Mouse (Mus musculus) limb, embryonic 10.5 days (tissue): ENCODE measurements around the gene St6gal1. TPM values are rescaled to one million over a fixed set of nuclear protein-coding genes. Genes with fewer than 3 reads are reported as not detected.

Experiments
- DNase-seq: peaks from one replicate; pipeline ENCODE4 v3.0.0-alpha.2; 2017; ENCODE audit warnings: low spot score
- H3K27ac ChIP-seq: fragments of 300-500 bp; sonication (generic); 2 replicates; pipeline ENCODE4 v1.5.1; 2016; ENCODE audit warnings: mild to moderate bottlenecking
- H3K27me3 ChIP-seq: fragments of 300-500 bp; sonication (generic); 2 replicates; pipeline ENCODE4 v1.6.1; 2016; ENCODE audit warnings: low read depth, mild to moderate bottlenecking; ENCODE audit not compliant: poor library complexity, severe bottlenecking
- H3K36me3 ChIP-seq: fragments of 300-500 bp; sonication (generic); 2 replicates; pipeline ENCODE4 v1.6.1; 2016; ENCODE audit warnings: mild to moderate bottlenecking, moderate library complexity
- H3K4me1 ChIP-seq: fragments of 300-500 bp; sonication (generic); 2 replicates; pipeline ENCODE4 v1.6.1; 2016
- H3K4me3 ChIP-seq: fragments of 300-500 bp; sonication (generic); 2 replicates; pipeline ENCODE4 v1.5.1; 2016; ENCODE audit warnings: mild to moderate bottlenecking, moderate library complexity
- H3K9me3 ChIP-seq: fragments of 300-500 bp; sonication (generic); replicated peaks from 2 replicates; pipeline ENCODE4 v1.6.1; 2016; ENCODE audit warnings: mild to moderate bottlenecking
- WGBS: fragments of 180-500 bp; shearing (Covaris S2); methylation state at CpG from one replicate; pipeline ENCODE4 v1.1.7; 2016; 5-methylcytosine and 5-hydroxymethylcytosine counted together
- polyA plus RNA-seq: library from polyadenylated mRNA; unstranded; fragments of >200 nt; fragmentation: Nextera tagmentation; extraction: Ambion mirVana; gene quantifications from 2 replicates; pipeline ENCODE4 v1.2.1, GENCODE M21; 2016

The St6gal1 gene
- polyA plus RNA-seq, 1 experiment from 2014 or later = 26.7 TPM

GRCm38 (mm10) chr16:23326664-23327063 is 102.1 kb downstream of the St6gal1 start:
- H3K27me3 ChIP-seq = no peaks in the 10 kb centered on the region
- no peak for DNase-seq
- H3K36me3 ChIP-seq = peaks cover 47% of the 10 kb centered on the region
- H3K9me3 ChIP-seq = no peaks in the 10 kb centered on the region
- no peak overlapping the region for H3K4me3 ChIP-seq
- peaks cover 5% of the 10 kb centered on the region; the same call in 1 of the 2 replicates for H3K4me1 ChIP-seq
- 95% methylated on average over 6 of the region's 6 CpGs for WGBS
- H3K27ac ChIP-seq = no peak overlapping the region

- H3K4me1 ChIP-seq = peaks cover 5% of the 10 kb centered on the region; the same call in 1 of the 2 replicates
- DNase-seq = no peak
- no peaks in the 10 kb centered on the region for H3K9me3 ChIP-seq
- 97% methylated on average over 7 of the region's 7 CpGs for WGBS
- no peaks in the 10 kb centered on the region for H3K27me3 ChIP-seq
- no peak overlapping the region for H3K4me3 ChIP-seq
- H3K27ac ChIP-seq = no peak overlapping the region
- peaks cover 42% of the 10 kb centered on the region for H3K36me3 ChIP-seq
Observed at GRCm38 (mm10) chr16:23327266-23327665, 102.7 kb downstream of the St6gal1 start.

- Histone ChIP-seq H3K36me3 (peaks cover 43% of the 10 kb centered on the region), H3K27ac (no peak overlapping the region), H3K4me3 (no peak overlapping the region), H3K27me3 (no peaks in the 10 kb centered on the region), H3K4me1 (peaks cover 5% of the 10 kb centered on the region; the same call in 1 of the 2 replicates), H3K9me3 (no peaks in the 10 kb centered on the region)
- 94% methylated on average over 7 of the region's 7 CpGs for WGBS
- DNase-seq = no peak
Observed at GRCm38 (mm10) chr16:23328201-23328600, 103.7 kb downstream of the St6gal1 start.

GRCm38 (mm10) chr16:23332136-23332535 is 107.6 kb downstream of the St6gal1 start:
- Histone ChIP-seq H3K4me3 (no peak overlapping the region), H3K27ac (no peak overlapping the region), H3K9me3 (no peaks in the 10 kb centered on the region), H3K4me1 (no peaks in the 10 kb centered on the region), H3K27me3 (no peaks in the 10 kb centered on the region), H3K36me3 (peaks cover 56% of the 10 kb centered on the region)
- no peak for DNase-seq
- WGBS = 86% methylated on average over 2 of the region's 2 CpGs

GRCm38 (mm10) chr16:23332686-23333085 is 108.1 kb downstream of the St6gal1 start:
- peaks cover 51% of the 10 kb centered on the region for H3K36me3 ChIP-seq
- no peaks in the 10 kb centered on the region for H3K4me1 ChIP-seq
- no peak overlapping the region for H3K4me3 ChIP-seq
- 91% methylated on average over 6 of the region's 6 CpGs for WGBS
- H3K27me3 ChIP-seq = no peaks in the 10 kb centered on the region
- no peaks in the 10 kb centered on the region for H3K9me3 ChIP-seq
- no peak overlapping the region for H3K27ac ChIP-seq
- no peak for DNase-seq

GRCm38 (mm10) chr16:23333875-23334551 is 109.5 kb downstream of the St6gal1 start:
- no peak overlapping the region for H3K4me3 ChIP-seq
- H3K27me3 ChIP-seq = no peaks in the 10 kb centered on the region
- H3K4me1 ChIP-seq = no peaks in the 10 kb centered on the region
- DNase-seq = no peak
- 88% methylated on average over 6 of the region's 6 CpGs for WGBS
- H3K36me3 ChIP-seq = peaks cover 44% of the 10 kb centered on the region
- H3K27ac ChIP-seq = no peak overlapping the region
- no peaks in the 10 kb centered on the region for H3K9me3 ChIP-seq

GRCm38 (mm10) chr16:23337317-23337716 is 112.8 kb downstream of the St6gal1 start:
- Histone ChIP-seq H3K9me3 (no peaks in the 10 kb centered on the region), H3K27me3 (no peaks in the 10 kb centered on the region), H3K27ac (no peak overlapping the region), H3K4me3 (no peak overlapping the region), H3K4me1 (no peaks in the 10 kb centered on the region), H3K36me3 (peaks cover 62% of the 10 kb centered on the region)
- DNase-seq = no peak
- 62% methylated on average over 4 of the region's 4 CpGs for WGBS

- H3K9me3 ChIP-seq = no peaks in the 10 kb centered on the region
- H3K4me1 ChIP-seq = no peaks in the 10 kb centered on the region
- H3K4me3 ChIP-seq = no peak overlapping the region
- DNase-seq = no peak
- 98% methylated on average over 2 of the region's 2 CpGs for WGBS
- no peaks in the 10 kb centered on the region for H3K27me3 ChIP-seq
- H3K27ac ChIP-seq = no peak overlapping the region
- H3K36me3 ChIP-seq = peaks cover 50% of the 10 kb centered on the region
Observed at GRCm38 (mm10) chr16:23341254-23341653, 116.7 kb downstream of the St6gal1 start.

GRCm38 (mm10) chr16:23350802-23351201 is 126.3 kb downstream of the St6gal1 start:
- 21% methylated on average over 2 of the region's 2 CpGs for WGBS
- Histone ChIP-seq H3K27ac (no peak overlapping the region), H3K36me3 (peaks cover 14% of the 10 kb centered on the region), H3K27me3 (no peaks in the 10 kb centered on the region), H3K9me3 (no peaks in the 10 kb centered on the region), H3K4me1 (peaks cover 5% of the 10 kb centered on the region), H3K4me3 (no peak overlapping the region)
- no peak for DNase-seq

GRCm38 (mm10) chr16:23361031-23361430 is 136.5 kb downstream of the St6gal1 start:
- Histone ChIP-seq H3K9me3 (no peaks in the 10 kb centered on the region), H3K36me3 (peaks cover 40% of the 10 kb centered on the region), H3K27ac (no peak overlapping the region), H3K4me3 (no peak overlapping the region), H3K4me1 (no peaks in the 10 kb centered on the region), H3K27me3 (no peaks in the 10 kb centered on the region)
- DNase-seq = no peak
- 92% methylated on average over 4 of the region's 4 CpGs for WGBS

- no peak for DNase-seq
- Histone ChIP-seq H3K27me3 (no peaks in the 10 kb centered on the region), H3K4me1 (no peaks in the 10 kb centered on the region), H3K36me3 (peaks cover 35% of the 10 kb centered on the region), H3K9me3 (no peaks in the 10 kb centered on the region), H3K27ac (no peak overlapping the region), H3K4me3 (no peak overlapping the region)
- 81% methylated on average over 3 of the region's 3 CpGs for WGBS
Observed at GRCm38 (mm10) chr16:23361434-23361970, 137.0 kb downstream of the St6gal1 start.

GRCm38 (mm10) chr16:23364328-23364990 is 139.9 kb downstream of the St6gal1 start:
- Histone ChIP-seq H3K9me3 (no peaks in the 10 kb centered on the region), H3K4me1 (no peaks in the 10 kb centered on the region), H3K27ac (no peak overlapping the region), H3K36me3 (peaks cover 5% of the 10 kb centered on the region), H3K27me3 (no peaks in the 10 kb centered on the region), H3K4me3 (no peak overlapping the region)
- WGBS = 87% methylated on average over 2 of the region's 2 CpGs
- DNase-seq = no peak

GRCm38 (mm10) chr16:23369124-23369523 is 144.6 kb downstream of the St6gal1 start:
- no peaks in the 10 kb centered on the region for H3K9me3 ChIP-seq
- no peaks in the 10 kb centered on the region for H3K27me3 ChIP-seq
- no peak overlapping the region for H3K4me3 ChIP-seq
- H3K36me3 ChIP-seq = no peaks in the 10 kb centered on the region
- WGBS = 79% methylated on average over 3 of the region's 3 CpGs
- DNase-seq = no peak
- no peak overlapping the region for H3K27ac ChIP-seq
- H3K4me1 ChIP-seq = no peaks in the 10 kb centered on the region
